Comparison of ENCODE assay signal across 8 mouse cellular contexts in genomic region chr17:26675845-26676244, GRCm38 (mm10). TPM values are rescaled to one million over a fixed set of nuclear protein-coding genes. Genes with fewer than 3 reads are reported as not detected.
A peak's percentile ranks its signal among the peaks of the same experiment; 100 is the strongest.
DNase-seq lines count a peak whose midpoint lies in the region; ATAC-seq and TF ChIP-seq lines count a peak whose summit lies in the region.

No protein-coding gene starts in this region.

- H3K4me3 ChIP-seq in heart, embryonic 13.5 days: peak overlapping the region; percentile 93
- H3K4me3 ChIP-seq in ES-Bruce4 (ENCODE audit: low read depth, low read length) (0 out of 2 replicates have a peak overlapping the region, but pooled peaks have one; percentile 4), macrophage (ENCODE audit: inconsistent target) (peak overlapping the region; percentile 97)
- peak overlapping the region; percentile 89 for H3K4me3 ChIP-seq in forebrain, postnatal 0 days (ENCODE audit: low read depth, low read length)

- peaks cover 10% of the 10 kb centered on the region for H3K36me3 ChIP-seq in heart, embryonic 13.5 days
- H3K36me3 ChIP-seq in ES-Bruce4 (ENCODE audit: control insufficient read depth, insufficient read depth, low read length, poor library complexity, severe bottlenecking) (no peaks in the 10 kb centered on the region), macrophage (ENCODE audit: inconsistent target) (peaks cover 11% of the 10 kb centered on the region; the same call in 1 of the 2 replicates)
- 0 out of 2 replicates have a peak, but pooled peaks cover 2% of the 10 kb centered on the region for H3K36me3 ChIP-seq in forebrain, postnatal 0 days (ENCODE audit: insufficient read depth)

- peaks cover 45% of the 10 kb centered on the region for H3K79me2 ChIP-seq in macrophage (ENCODE audit: inconsistent target)

- H3K27ac ChIP-seq in heart, embryonic 13.5 days (replicated peaks): peak overlapping the region; percentile 97
- H3K27ac ChIP-seq in ES-Bruce4 (ENCODE audit: insufficient read depth, low read length) (no peak overlapping the region), macrophage (no peak overlapping the region)
- peak overlapping the region; percentile 95 for H3K27ac ChIP-seq in forebrain, postnatal 0 days (ENCODE audit: low read depth, low read length)

- no peak for TF ChIP-seq CTCF in ES-Bruce4 (IDR thresholded peaks at IDR 0.05; ENCODE audit: low read depth, low read length)
- no peak for TF ChIP-seq CTCF in forebrain, postnatal 0 days (IDR thresholded peaks at IDR 0.05; ENCODE audit: low read depth)

- DNase-seq in heart, postnatal 4 days: no peak
- DNase-seq in forebrain, postnatal 0 days: no peak
- no peak for DNase-seq in B cell, adult 2 months
- no peak for DNase-seq in left cerebral cortex, postnatal 25 days (ENCODE audit: low spot score in 2 of 2)
- DNase-seq in adrenal gland, postnatal 36 days: no peak

- ATAC-seq in heart, embryonic 13.5 days (ENCODE audit: extremely low read depth, insufficient number of reproducible peaks, low FRiP score, low TSS enrichment): no peak
- peak; percentile 46 for ATAC-seq in forebrain, postnatal 0 days

- peak overlapping the region; percentile 82 for H3K4me2 ChIP-seq in heart, embryonic 13.5 days
- H3K4me2 ChIP-seq in forebrain, postnatal 0 days (ENCODE audit: low read depth): peak overlapping the region; percentile 67

- TF ChIP-seq POLR2A in ES-Bruce4 (IDR thresholded peaks at IDR 0.05; ENCODE audit: insufficient read depth, low read length): no peak

- peaks cover 34% of the 10 kb centered on the region for H3K4me1 ChIP-seq in heart, embryonic 13.5 days
- H3K4me1 ChIP-seq in ES-Bruce4 (ENCODE audit: control insufficient read depth, insufficient read depth, low read length): no peaks in the 10 kb centered on the region
- peaks cover 11% of the 10 kb centered on the region for H3K4me1 ChIP-seq in forebrain, postnatal 0 days (ENCODE audit: insufficient read depth)

- peak overlapping the region; percentile 89; the same call in 1 of the 2 replicates for H3K9ac ChIP-seq in heart, embryonic 13.5 days
- H3K9ac ChIP-seq in ES-Bruce4 (ENCODE audit: low read depth, poor library complexity, severe bottlenecking): no peak overlapping the region
- peak overlapping the region; percentile 91 for H3K9ac ChIP-seq in forebrain, postnatal 0 days

- H3K9me3 ChIP-seq in heart, embryonic 13.5 days: no peaks in the 10 kb centered on the region
- H3K9me3 ChIP-seq in ES-Bruce4 (replicated peaks; ENCODE audit: control insufficient read depth, insufficient read depth, low read length, poor library complexity, severe bottlenecking): no peaks in the 10 kb centered on the region
- no peaks in the 10 kb centered on the region for H3K9me3 ChIP-seq in forebrain, postnatal 0 days (ENCODE audit: low read length)

- intact Hi-C loops in left cerebral cortex, postnatal 25 days (cut with DNase I): loop anchor here (5.0 kb wide), 1 partner anchor 211 kb away; no protein-coding TSS in a partner anchor

- no peaks in the 10 kb centered on the region; the same call in 1 of the 2 replicates for H3K27me3 ChIP-seq in heart, embryonic 13.5 days (replicated peaks)
- H3K27me3 ChIP-seq in ES-Bruce4 (ENCODE audit: control insufficient read depth, insufficient read depth, low read length, poor library complexity, severe bottlenecking): no peaks in the 10 kb centered on the region
- H3K27me3 ChIP-seq in forebrain, postnatal 0 days (ENCODE audit: insufficient read depth, low read length): no peaks in the 10 kb centered on the region; the same call in 1 of the 2 replicates

- TF ChIP-seq EP300 in ES-Bruce4 (IDR thresholded peaks at IDR 0.05; ENCODE audit: insufficient read depth, low read depth, low read length): no peak

- 23% methylated on average over 7 of the region's 7 CpGs for WGBS in heart, embryonic 13.5 days
- WGBS in forebrain, postnatal 0 days: 23% methylated on average over 7 of the region's 7 CpGs
- 26% methylated on average over 7 of the region's 7 CpGs for WGBS in macrophage (ENCODE audit: missing documents)

RNA-seq across cellular contexts. Expression of gene Atp6v0e, which starts 12.8 kb away (rescaled TPM):
- polyA plus RNA-seq in heart, embryonic 13.5 days (2015; fragmentation: Nextera tagmentation; extraction: Ambion mirVana): 187 and 228 TPM in 2 replicates
- total RNA-seq in heart, postnatal 4 days (2021): 10 to 100 TPM; 85.3 to 85.5 TPM
- polyA plus RNA-seq in ES-Bruce4 (2011; ENCODE audit: insufficient read depth, insufficient read length, low read depth, missing spikeins) (100 and 118 TPM in 2 replicates), macrophage (2018) (212 to 399 TPM (median 392 TPM) in 3 replicates)
- 60.2 and 71.9 TPM in 2 replicates for total RNA-seq in forebrain, postnatal 0 days (2014; rRNA removed)
- polyA plus RNA-seq in forebrain, postnatal 0 days (2015; fragmentation: Nextera tagmentation; extraction: Ambion mirVana): 106 and 139 TPM in 2 replicates
- 10 to 100 TPM; 28.0 to 82.0 (median 51.5) TPM for total RNA-seq in macrophage (2018; cell fraction: chromatin; rRNA removed)
- total RNA-seq in macrophage (2018; cell fraction: cytosol; rRNA removed): 100 to 1,000 TPM; 291 to 368 (median 339) TPM
- total RNA-seq in macrophage (2018; cell fraction: nucleus; rRNA removed): 100 to 1,000 TPM in 15 of 26 experiments, 10 to 100 TPM in 11; 49.8 to 161 (median 106) TPM
- total RNA-seq in left cerebral cortex, postnatal 25 days (2021): 10 to 100 TPM; 40.7 to 41.7 TPM
- total RNA-seq in adrenal gland, postnatal 36 days (2021): 100 to 1,000 TPM; 193 to 224 TPM

RNA-seq across cellular contexts. Expression of gene Crebrf, which starts 39.6 kb away (rescaled TPM):
- polyA plus RNA-seq in heart, embryonic 13.5 days (2015; fragmentation: Nextera tagmentation; extraction: Ambion mirVana): 9.4 and 10.2 TPM in 2 replicates
- 10 to 100 TPM; 17.5 to 20.8 TPM for total RNA-seq in heart, postnatal 4 days (2021)
- polyA plus RNA-seq in ES-Bruce4 (2011; ENCODE audit: insufficient read depth, insufficient read length, low read depth, missing spikeins) (18.6 and 21.4 TPM in 2 replicates), macrophage (2018) (4.2 to 20.5 TPM (median 12.8 TPM) in 3 replicates)
- 26.0 and 31.4 TPM in 2 replicates for total RNA-seq in forebrain, postnatal 0 days (2014; rRNA removed)
- polyA plus RNA-seq in forebrain, postnatal 0 days (2015; fragmentation: Nextera tagmentation; extraction: Ambion mirVana): 7.2 and 11.0 TPM in 2 replicates
- total RNA-seq in macrophage (2018; cell fraction: chromatin; rRNA removed): 100 to 1,000 TPM in 7 of 26 experiments, 10 to 100 TPM in 19; 16.6 to 189 (median 60.0) TPM
- 10 to 100 TPM; 14.8 to 59.3 (median 27.3) TPM for total RNA-seq in macrophage (2018; cell fraction: cytosol; rRNA removed)
- 10 to 100 TPM in 25 of 26 experiments, 1 to 10 TPM in 1; 9.3 to 91.5 (median 36.5) TPM for total RNA-seq in macrophage (2018; cell fraction: nucleus; rRNA removed)
- total RNA-seq in left cerebral cortex, postnatal 25 days (2021): 10 to 100 TPM; 88.2 to 96.2 TPM
- 10 to 100 TPM; 64.7 to 78.0 TPM for total RNA-seq in adrenal gland, postnatal 36 days (2021)

Comparison
In these comparisons a context has a peak if more than half of its experiments do, and no peak if none do; other contexts are left out.
1. H3K27ac ChIP-seq: peak in heart, embryonic 13.5 days (single experiment) and forebrain, postnatal 0 days (single experiment); none in ES-Bruce4 (single experiment) and macrophage (single experiment).
2. H3K4me3 ChIP-seq: peak in every context shown above with its lines; median percentile 97 in macrophage; 93 in heart, embryonic 13.5 days; 89 in forebrain, postnatal 0 days; 4 in ES-Bruce4.